Mouse (Mus musculus): ENCODE measurements around the gene Unc5a.

Unc5a gene

DNA sequence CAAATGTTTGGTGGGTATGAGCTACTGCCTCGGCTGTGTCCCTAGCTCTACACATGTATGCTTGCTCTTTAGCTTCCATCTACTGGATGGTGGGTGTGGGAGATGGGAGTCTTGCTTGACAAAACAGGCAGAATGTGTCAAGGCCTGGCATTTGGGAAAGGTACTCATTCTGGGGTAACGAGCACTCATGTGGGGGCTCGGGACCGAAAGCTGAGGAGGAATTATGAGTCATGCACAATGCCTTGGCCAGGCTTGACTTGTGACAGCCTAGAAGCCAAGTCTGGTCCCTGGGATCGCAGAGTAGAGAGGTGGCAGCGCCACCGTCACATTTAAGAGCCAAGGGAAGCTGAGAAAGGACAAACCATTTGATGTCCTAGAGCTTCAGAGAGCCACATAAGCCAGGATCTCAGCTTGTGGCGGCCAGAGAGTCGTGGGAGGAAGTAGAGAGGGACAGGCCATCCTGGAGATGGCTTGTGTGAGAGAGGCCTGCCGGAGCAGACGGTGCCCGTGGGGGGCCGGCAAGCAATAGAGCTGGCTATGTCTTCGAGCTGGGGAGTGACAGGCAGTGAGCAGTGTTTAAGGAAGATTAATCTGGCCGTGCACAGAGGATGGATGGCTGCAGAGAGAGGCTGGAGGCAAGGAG, 10.0 kb downstream of the Unc5a start:
- Histone ChIP-seq H3K27me3 (ENCODE audit: insufficient read depth, low read length) (peaks cover 70% of the 10 kb centered on the region), H3K4me3 (replicated peaks; ENCODE audit: low read length) (no peak overlapping the region), H3K4me1 (replicated peaks; ENCODE audit: low read depth, low read length) (peaks cover 25% of the 10 kb centered on the region), H3K9me3 (ENCODE audit: low read length) (no peaks in the 10 kb centered on the region), H3K36me3 (ENCODE audit: insufficient read depth, low read length) (no peaks in the 10 kb centered on the region)
- TF ChIP-seq POU5F1 (IDR thresholded peaks at IDR 0.05; ENCODE audit: borderline replicate concordance, low read length), result no peak
- no peak for TF ChIP-seq CTCF (conservative IDR thresholded peaks at IDR 0.05; ENCODE audit: low read length)

DNA sequence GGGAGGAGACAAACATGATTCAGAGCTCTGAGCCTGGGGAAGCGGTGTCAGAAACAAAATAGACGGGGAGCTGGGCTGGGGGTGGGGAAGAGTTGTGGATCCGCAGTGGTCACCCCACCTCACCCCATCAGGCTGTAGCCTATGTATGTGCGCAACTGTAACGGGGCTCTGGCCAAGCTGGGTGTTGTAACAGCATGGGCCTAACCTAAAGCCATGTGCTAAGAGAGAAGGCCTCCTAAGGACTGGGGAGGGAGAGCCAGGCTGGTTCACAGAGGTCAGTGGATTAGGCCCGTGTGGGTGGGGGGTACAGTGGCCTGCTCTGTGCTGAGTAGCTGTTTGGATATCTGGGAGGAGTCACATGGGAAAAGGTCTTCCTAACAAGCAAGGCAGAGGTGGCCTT, 10.6 kb downstream of the Unc5a start:
- no peaks in the 10 kb centered on the region for H3K36me3 ChIP-seq (ENCODE audit: insufficient read depth, low read length)
- TF ChIP-seq CTCF (conservative IDR thresholded peaks at IDR 0.05; ENCODE audit: low read length), result no peak
- peaks cover 23% of the 10 kb centered on the region for H3K4me1 ChIP-seq (replicated peaks; ENCODE audit: low read depth, low read length)
- H3K9me3 ChIP-seq (ENCODE audit: low read length), result no peaks in the 10 kb centered on the region
- H3K27me3 ChIP-seq (ENCODE audit: insufficient read depth, low read length), result peaks cover 65% of the 10 kb centered on the region
- H3K4me3 ChIP-seq (replicated peaks; ENCODE audit: low read length), result no peak overlapping the region

DNA sequence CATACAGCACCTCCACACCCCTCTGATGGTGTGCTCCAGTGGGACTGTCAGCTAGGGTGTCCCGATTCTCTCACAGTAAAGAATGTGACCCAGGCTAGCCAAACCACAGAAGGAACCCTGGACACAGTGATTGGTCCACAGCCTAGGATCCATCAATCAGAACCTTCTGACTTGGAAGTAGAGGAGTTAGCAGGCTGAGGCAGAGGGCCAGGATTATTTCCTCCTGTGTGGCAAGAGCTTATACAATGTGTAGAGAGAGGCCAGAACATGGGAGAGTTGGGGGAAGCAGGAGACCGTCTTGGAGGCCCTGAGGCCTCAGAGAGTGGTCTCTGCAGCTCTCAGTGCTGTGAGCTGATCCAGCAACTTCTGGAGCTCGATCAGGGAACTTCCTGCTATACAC, 11.3 kb downstream of the Unc5a start:
- no peaks in the 10 kb centered on the region for H3K36me3 ChIP-seq (ENCODE audit: insufficient read depth, low read length)
- no peaks in the 10 kb centered on the region for H3K9me3 ChIP-seq (ENCODE audit: low read length)
- H3K4me3 ChIP-seq (replicated peaks; ENCODE audit: low read length), result no peak overlapping the region
- TF ChIP-seq NANOG (IDR thresholded peaks at IDR 0.05; ENCODE audit: borderline replicate concordance, low read length), result no peak
- no peak for TF ChIP-seq POU5F1 (IDR thresholded peaks at IDR 0.05; ENCODE audit: borderline replicate concordance, low read length)
- TF ChIP-seq CTCF (conservative IDR thresholded peaks at IDR 0.05; ENCODE audit: low read length), result no peak
- peaks cover 59% of the 10 kb centered on the region for H3K27me3 ChIP-seq (ENCODE audit: insufficient read depth, low read length)
- H3K4me1 ChIP-seq (replicated peaks; ENCODE audit: low read depth, low read length), result peaks cover 16% of the 10 kb centered on the region

DNA sequence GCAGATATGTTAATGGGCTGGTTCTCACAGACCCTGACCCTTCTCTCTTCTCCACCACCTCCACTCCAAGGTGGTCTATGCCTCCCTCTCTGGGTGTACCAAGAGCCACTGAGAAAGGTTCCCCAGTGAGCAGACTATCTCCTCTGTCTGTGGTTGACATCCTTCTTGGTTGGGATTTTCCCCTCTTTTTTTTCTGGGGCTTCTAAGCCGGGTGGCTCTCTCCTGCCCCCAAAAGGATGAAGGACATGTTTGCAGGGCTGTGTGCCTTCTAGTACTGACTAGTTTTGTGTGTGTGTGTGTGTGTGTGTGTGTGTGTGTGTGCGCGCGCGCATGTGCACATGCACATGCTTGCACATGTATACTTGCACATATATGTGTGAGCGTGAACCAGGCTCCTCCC, 16.0 kb downstream of the Unc5a start:
- Histone ChIP-seq H3K4me3 (replicated peaks; ENCODE audit: low read length) (no peak overlapping the region), H3K9me3 (ENCODE audit: low read length) (no peaks in the 10 kb centered on the region), H3K36me3 (ENCODE audit: insufficient read depth, low read length) (no peaks in the 10 kb centered on the region), H3K4me1 (replicated peaks; ENCODE audit: low read depth, low read length) (peaks cover 21% of the 10 kb centered on the region), H3K27me3 (ENCODE audit: insufficient read depth, low read length) (peaks cover 31% of the 10 kb centered on the region)
- TF ChIP-seq NANOG (IDR thresholded peaks at IDR 0.05; ENCODE audit: borderline replicate concordance, low read length) (no peak), CTCF (conservative IDR thresholded peaks at IDR 0.05; ENCODE audit: low read length) (peak; percentile 17; the same call in 1 of the 2 replicates)

DNA sequence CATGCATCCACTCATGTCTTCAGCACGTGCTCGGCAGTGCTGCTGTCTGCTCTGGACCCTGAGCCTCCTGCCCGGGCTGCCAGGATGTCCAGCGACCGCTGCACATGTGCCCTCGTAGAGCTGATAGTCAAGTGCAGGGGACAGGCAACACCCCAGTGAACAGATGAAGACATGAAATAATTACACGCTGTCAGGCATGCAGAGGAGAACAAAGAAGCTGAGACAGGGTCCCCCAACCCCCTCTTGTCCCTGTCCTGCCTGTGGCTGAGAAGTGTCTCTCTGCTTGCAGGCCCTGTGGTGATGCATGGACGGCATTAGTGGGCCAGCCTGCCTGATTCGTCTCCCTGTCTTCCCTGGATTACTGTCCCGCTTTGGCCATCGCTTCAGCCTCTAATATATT, 18.3 kb downstream of the Unc5a start:
- Histone ChIP-seq H3K4me3 (replicated peaks; ENCODE audit: low read length) (no peak overlapping the region), H3K36me3 (ENCODE audit: insufficient read depth, low read length) (no peaks in the 10 kb centered on the region), H3K27me3 (ENCODE audit: insufficient read depth, low read length) (peaks cover 36% of the 10 kb centered on the region), H3K4me1 (replicated peaks; ENCODE audit: low read depth, low read length) (peaks cover 18% of the 10 kb centered on the region), H3K9me3 (ENCODE audit: low read length) (no peaks in the 10 kb centered on the region)
- no peak for TF ChIP-seq NANOG (IDR thresholded peaks at IDR 0.05; ENCODE audit: borderline replicate concordance, low read length)
- TF ChIP-seq CTCF (conservative IDR thresholded peaks at IDR 0.05; ENCODE audit: low read length), result no peak
- TF ChIP-seq POU5F1 (IDR thresholded peaks at IDR 0.05; ENCODE audit: borderline replicate concordance, low read length), result no peak

DNA sequence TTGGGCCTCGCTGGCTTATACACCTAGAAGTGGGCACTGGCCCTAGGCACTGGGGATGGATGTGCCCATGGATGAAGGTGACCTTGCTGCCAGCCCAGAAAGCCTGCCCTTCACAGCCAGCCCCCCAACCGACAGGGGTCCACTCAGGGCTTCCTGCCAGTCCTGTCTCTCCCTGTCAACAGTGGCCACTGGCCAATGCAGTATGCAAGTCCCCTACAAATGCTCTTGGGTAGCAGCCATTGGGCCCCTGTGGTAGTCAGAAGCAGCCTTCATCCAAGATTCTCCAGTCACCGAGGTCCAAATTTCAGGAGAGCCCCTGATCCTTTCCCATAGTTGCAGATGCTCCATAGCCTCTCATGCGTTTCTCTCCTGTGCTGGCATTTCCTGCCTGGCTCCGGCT, 19.4 kb downstream of the Unc5a start:
- Histone ChIP-seq H3K4me1 (replicated peaks; ENCODE audit: low read depth, low read length) (peaks cover 20% of the 10 kb centered on the region), H3K27me3 (ENCODE audit: insufficient read depth, low read length) (peaks cover 38% of the 10 kb centered on the region), H3K9me3 (ENCODE audit: low read length) (no peaks in the 10 kb centered on the region), H3K36me3 (ENCODE audit: insufficient read depth, low read length) (no peaks in the 10 kb centered on the region), H3K4me3 (replicated peaks; ENCODE audit: low read length) (no peak overlapping the region)
- TF ChIP-seq CTCF (conservative IDR thresholded peaks at IDR 0.05; ENCODE audit: low read length) (no peak), POU5F1 (IDR thresholded peaks at IDR 0.05; ENCODE audit: borderline replicate concordance, low read length) (no peak), NANOG (IDR thresholded peaks at IDR 0.05; ENCODE audit: borderline replicate concordance, low read length) (no peak)

DNA sequence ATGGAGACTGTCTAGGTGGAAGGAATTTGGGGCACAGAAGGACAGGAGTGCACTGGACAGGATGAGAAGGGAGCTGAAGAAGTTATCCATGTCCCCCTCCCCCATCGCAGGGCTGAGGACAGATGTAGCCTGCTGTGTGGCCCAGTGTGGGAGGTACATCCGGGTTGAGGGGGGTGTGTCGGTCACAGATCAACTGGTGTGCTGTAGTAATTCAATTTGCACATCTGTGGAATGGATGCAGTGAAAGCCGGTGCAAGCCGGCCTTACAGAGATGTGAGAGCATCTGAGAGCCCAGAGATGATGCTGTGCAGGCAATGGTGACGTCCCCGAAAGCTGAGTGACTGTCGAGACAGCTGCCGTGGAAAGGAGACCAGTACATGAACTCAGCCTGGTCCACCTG, 20.3 kb downstream of the Unc5a start:
- Histone ChIP-seq H3K4me3 (replicated peaks; ENCODE audit: low read length) (no peak overlapping the region), H3K27me3 (ENCODE audit: insufficient read depth, low read length) (peaks cover 33% of the 10 kb centered on the region), H3K36me3 (ENCODE audit: insufficient read depth, low read length) (no peaks in the 10 kb centered on the region), H3K9me3 (ENCODE audit: low read length) (no peaks in the 10 kb centered on the region), H3K4me1 (replicated peaks; ENCODE audit: low read depth, low read length) (peaks cover 29% of the 10 kb centered on the region)
- no peak for TF ChIP-seq CTCF (conservative IDR thresholded peaks at IDR 0.05; ENCODE audit: low read length)

DNA sequence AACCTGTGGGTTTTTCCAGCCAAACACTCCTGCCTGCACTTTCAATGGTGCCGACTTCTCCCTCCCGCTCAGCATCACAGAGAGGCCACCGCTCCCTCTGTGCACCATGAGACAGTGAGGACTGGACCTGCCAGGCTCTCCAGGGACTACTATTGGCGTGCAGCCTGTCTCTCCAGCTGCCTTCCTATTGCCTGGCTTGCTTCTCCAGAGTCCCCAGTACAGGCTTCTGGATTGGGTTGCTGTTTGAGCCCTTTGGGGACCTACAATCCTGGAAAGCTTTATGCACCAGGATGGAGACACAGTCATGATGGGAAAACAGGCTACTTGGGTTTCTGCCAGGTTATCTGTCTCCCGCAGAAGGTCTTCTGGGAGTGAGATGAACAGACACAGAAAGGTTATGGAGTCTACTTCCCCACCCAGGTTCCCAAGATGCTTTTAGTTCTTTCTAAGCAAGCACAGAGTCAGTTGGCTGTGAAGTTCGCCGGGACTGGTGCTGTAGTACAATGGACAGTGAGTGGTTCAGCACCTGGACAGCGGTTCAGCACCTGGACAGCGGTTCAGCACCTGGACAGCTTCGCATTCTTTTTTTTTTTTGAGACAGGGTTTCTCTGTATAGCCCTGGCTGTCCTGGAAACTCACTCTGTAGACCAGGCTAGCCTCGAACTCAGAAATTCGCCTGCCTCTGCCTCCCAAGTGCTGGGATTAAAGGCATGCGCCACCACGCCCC, 21.5 kb downstream of the Unc5a start:
- Histone ChIP-seq H3K4me3 (replicated peaks; ENCODE audit: low read length) (no peak overlapping the region), H3K9me3 (ENCODE audit: low read length) (no peaks in the 10 kb centered on the region), H3K4me1 (replicated peaks; ENCODE audit: low read depth, low read length) (peaks cover 29% of the 10 kb centered on the region), H3K27me3 (ENCODE audit: insufficient read depth, low read length) (peaks cover 33% of the 10 kb centered on the region), H3K36me3 (ENCODE audit: insufficient read depth, low read length) (no peaks in the 10 kb centered on the region)
- no peak for TF ChIP-seq POU5F1 (IDR thresholded peaks at IDR 0.05; ENCODE audit: borderline replicate concordance, low read length)
- TF ChIP-seq CTCF (conservative IDR thresholded peaks at IDR 0.05; ENCODE audit: low read length), result no peak
- no peak for TF ChIP-seq NANOG (IDR thresholded peaks at IDR 0.05; ENCODE audit: borderline replicate concordance, low read length)

DNA sequence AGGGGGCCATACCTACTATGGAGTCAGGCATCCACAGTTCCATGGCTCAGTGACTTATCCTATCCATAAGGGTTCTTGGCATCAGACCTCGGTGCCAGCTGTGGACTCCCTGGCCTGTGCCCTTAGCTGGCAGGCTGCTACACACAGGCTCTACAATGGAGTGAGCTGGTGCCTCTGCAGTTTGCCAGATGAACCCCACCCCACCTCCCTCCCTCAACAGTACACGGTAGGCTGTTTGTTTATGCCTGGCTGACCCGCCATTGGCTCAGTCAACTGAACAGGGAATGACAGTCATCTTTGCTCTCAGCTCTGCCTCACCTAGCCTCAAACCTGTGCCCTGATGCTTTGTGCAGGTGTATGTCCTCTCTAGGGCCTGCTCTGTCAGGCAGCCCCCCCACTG, 26.3 kb downstream of the Unc5a start:
- Histone ChIP-seq H3K4me3 (replicated peaks; ENCODE audit: low read length) (no peak overlapping the region), H3K9me3 (ENCODE audit: low read length) (no peaks in the 10 kb centered on the region), H3K36me3 (ENCODE audit: insufficient read depth, low read length) (no peaks in the 10 kb centered on the region), H3K27me3 (ENCODE audit: insufficient read depth, low read length) (peaks cover 29% of the 10 kb centered on the region), H3K4me1 (replicated peaks; ENCODE audit: low read depth, low read length) (peaks cover 19% of the 10 kb centered on the region)
- no peak for TF ChIP-seq POU5F1 (IDR thresholded peaks at IDR 0.05; ENCODE audit: borderline replicate concordance, low read length)
- TF ChIP-seq CTCF (conservative IDR thresholded peaks at IDR 0.05; ENCODE audit: low read length), result no peak
- no peak for TF ChIP-seq NANOG (IDR thresholded peaks at IDR 0.05; ENCODE audit: borderline replicate concordance, low read length)

Measured in E14TG2a.4 (cell line).